Mouse (Mus musculus): ENCODE measurements at regions not wholly inside any gene's neighbourhood (a gene's known extent, or its start where the extent isn't known, plus 50 kb on each side); places are given as distances from the start of the nearest gene placed in this dataset.
A peak's percentile ranks its signal among the peaks of the same experiment; 100 is the strongest.

DNA sequence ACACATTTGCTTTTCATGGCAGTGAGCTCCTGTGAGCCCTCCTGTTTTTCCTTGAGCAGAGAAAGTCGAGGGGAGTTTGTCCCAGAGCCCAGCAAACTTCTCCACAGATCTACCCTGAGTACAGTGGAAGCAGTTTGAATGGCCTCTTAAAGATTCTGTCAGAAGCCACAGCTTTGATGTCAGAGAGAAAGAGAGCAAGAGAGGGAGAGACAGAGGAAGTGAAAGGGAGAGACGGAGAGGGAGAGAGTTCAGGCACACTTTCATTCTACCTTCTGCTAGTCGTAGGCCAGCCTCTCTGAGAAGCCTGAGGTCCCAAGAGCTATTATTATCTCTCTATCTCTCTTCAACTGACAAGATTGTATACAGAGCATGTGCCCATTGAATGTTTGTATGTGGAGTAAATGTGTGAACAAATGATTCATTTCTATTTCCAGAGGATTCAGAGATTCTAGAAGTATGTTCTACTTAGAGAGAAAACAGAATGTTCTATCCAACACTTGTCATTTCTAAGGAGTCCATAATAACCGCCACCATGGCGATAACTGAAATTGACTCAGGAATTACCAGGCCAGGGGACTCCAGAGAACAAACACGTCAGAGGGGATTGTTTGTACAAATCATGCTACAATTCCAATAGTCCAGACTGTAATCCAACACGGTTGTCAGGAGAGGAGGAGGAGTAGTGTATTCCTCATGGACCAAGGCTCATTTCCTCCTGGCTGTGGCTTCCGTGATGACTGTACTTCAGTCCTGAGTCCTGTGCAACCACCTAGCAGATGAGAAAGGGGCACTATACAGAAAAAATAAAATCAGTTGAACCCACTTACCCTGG lies 183.6 kb upstream of the Sesn3 start:
- ATAC-seq (ENCODE audit: insufficient read depth, low read depth) = no peak
- Histone ChIP-seq H3K27me3 (ENCODE audit: control insufficient read depth, insufficient read depth, low read length) (no peaks in the 10 kb centered on the region), H3K4me1 (ENCODE audit: control insufficient read depth, insufficient read depth) (peaks cover 11% of the 10 kb centered on the region; the same call in 1 of the 2 replicates), H3K27ac (ENCODE audit: low read depth) (no peak overlapping the region), H3K4me2 (ENCODE audit: low read depth, low read length) (no peak overlapping the region), H3K9me3 (replicated peaks; ENCODE audit: control insufficient read depth, low read length) (no peaks in the 10 kb centered on the region), H3K4me3 (ENCODE audit: low read depth, low read length) (no peak overlapping the region), H3K9ac (replicated peaks; ENCODE audit: low read depth, low read length) (no peak overlapping the region), H3K36me3 (replicated peaks; ENCODE audit: control insufficient read depth, insufficient read depth, low read length) (no peaks in the 10 kb centered on the region)
- no peak for TF ChIP-seq CTCF (IDR thresholded peaks at IDR 0.05; ENCODE audit: low read depth)
- TF ChIP-seq EP300 (IDR thresholded peaks at IDR 0.05; ENCODE audit: low read depth) = no peak
- no peak for DNase-seq (ENCODE audit: low spot score)
- WGBS = 62% methylated on average over 8 of the region's 8 CpGs

DNA sequence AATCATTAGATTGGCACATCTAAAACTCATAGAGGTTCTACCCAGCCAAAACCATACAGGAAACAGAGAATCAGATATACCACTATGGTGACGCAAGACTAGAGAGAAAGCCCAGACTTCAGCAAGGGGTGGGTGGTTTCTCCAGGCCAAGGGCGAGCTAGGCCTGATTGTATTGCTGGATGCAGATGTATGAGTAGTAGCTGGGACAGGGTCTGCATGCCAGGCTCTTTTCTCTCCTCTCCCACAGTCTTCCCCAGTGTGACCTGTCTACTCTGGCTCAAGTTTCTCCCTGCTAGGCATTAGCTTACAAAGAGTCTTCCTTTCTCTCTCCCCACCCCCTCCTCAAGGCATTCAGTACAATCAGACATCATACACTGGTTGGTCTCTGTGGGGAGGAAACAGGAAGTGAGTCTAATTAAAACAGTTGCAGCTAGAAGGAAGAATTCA lies 181.8 kb upstream of the Sesn3 start:
- ATAC-seq (ENCODE audit: insufficient read depth, low read depth) = no peak
- WGBS = 56% methylated on average over 2 of the region's 2 CpGs

DNA sequence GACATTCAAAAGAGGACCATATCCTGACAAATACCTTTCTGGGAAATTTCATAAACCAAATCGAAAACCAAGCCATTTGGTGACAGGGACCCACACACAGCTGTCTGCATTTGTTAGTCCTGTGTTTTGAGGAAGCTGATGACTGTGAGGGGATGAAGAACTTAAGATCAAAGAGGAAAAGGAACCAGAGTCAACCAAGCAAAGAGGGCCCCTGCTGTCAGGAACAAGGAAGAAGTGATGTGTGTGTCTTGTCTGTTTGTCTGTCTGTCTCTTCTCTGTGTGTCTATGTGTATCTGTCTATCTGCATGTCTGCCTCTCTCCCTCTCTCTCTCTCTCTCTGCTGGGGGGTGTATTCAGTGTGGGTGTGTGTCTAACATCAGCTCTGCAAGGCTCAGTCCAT lies 171.3 kb upstream of the Sesn3 start:
- ATAC-seq (ENCODE audit: insufficient read depth, low read depth) = no peak
- Histone ChIP-seq H3K9ac (replicated peaks; ENCODE audit: low read depth, low read length) (no peak overlapping the region), H3K4me2 (ENCODE audit: low read depth, low read length) (no peak overlapping the region), H3K27ac (ENCODE audit: low read depth) (no peak overlapping the region), H3K4me3 (ENCODE audit: low read depth, low read length) (no peak overlapping the region), H3K36me3 (replicated peaks; ENCODE audit: control insufficient read depth, insufficient read depth, low read length) (no peaks in the 10 kb centered on the region), H3K27me3 (ENCODE audit: control insufficient read depth, insufficient read depth, low read length) (no peaks in the 10 kb centered on the region), H3K4me1 (ENCODE audit: control insufficient read depth, insufficient read depth) (no peaks in the 10 kb centered on the region), H3K9me3 (replicated peaks; ENCODE audit: control insufficient read depth, low read length) (no peaks in the 10 kb centered on the region)
- 85% methylated on average over 1 of the region's 1 CpGs for WGBS
- no peak for DNase-seq (ENCODE audit: low spot score)
- TF ChIP-seq EP300 (IDR thresholded peaks at IDR 0.05; ENCODE audit: low read depth) (no peak), CTCF (IDR thresholded peaks at IDR 0.05; ENCODE audit: low read depth) (no peak)

More for the DNA sequence above, 181.8 kb upstream of the Sesn3 start:
- Histone ChIP-seq H3K4me3 (ENCODE audit: low read depth, low read length) (no peak overlapping the region), H3K36me3 (replicated peaks; ENCODE audit: control insufficient read depth, insufficient read depth, low read length) (no peaks in the 10 kb centered on the region), H3K27ac (ENCODE audit: low read depth) (no peak overlapping the region), H3K4me2 (ENCODE audit: low read depth, low read length) (no peak overlapping the region), H3K27me3 (ENCODE audit: control insufficient read depth, insufficient read depth, low read length) (no peaks in the 10 kb centered on the region), H3K4me1 (ENCODE audit: control insufficient read depth, insufficient read depth) (peaks cover 11% of the 10 kb centered on the region; the same call in 1 of the 2 replicates), H3K9ac (replicated peaks; ENCODE audit: low read depth, low read length) (no peak overlapping the region), H3K9me3 (replicated peaks; ENCODE audit: control insufficient read depth, low read length) (no peaks in the 10 kb centered on the region)
- TF ChIP-seq CTCF (IDR thresholded peaks at IDR 0.05; ENCODE audit: low read depth) (no peak), EP300 (IDR thresholded peaks at IDR 0.05; ENCODE audit: low read depth) (no peak)
- peak; percentile 38 for DNase-seq (ENCODE audit: low spot score)

DNA sequence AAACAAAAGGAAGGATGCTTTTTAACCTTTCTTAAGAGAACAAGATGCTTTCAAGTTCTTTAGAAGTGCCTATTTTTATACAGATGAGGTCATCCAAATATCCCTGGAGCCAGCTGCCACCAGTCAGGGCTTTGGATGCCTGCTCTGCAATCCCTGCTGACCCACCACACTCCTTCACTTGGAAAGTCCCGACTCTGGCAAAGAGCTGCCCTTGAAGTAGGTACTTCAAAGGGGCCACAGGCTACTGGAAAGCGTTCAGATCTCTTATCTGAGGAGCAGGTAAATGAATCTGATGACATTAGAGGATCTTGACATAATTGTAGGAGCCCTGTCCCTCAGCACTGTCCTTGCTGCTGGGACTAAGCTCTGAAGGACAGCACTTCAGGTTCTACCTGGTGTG lies 169.9 kb upstream of the Sesn3 start:
- no peaks in the 10 kb centered on the region for H3K9me3 ChIP-seq (replicated peaks; ENCODE audit: control insufficient read depth, low read length)
- no peaks in the 10 kb centered on the region for H3K27me3 ChIP-seq (ENCODE audit: control insufficient read depth, insufficient read depth, low read length)
- ATAC-seq (ENCODE audit: insufficient read depth, low read depth) (peak; percentile 49; the same call in 1 of the 2 replicates), DNase-seq (ENCODE audit: low spot score) (peak; percentile 34)
- TF ChIP-seq EP300 (IDR thresholded peaks at IDR 0.05; ENCODE audit: low read depth) (no peak), CTCF (IDR thresholded peaks at IDR 0.05; ENCODE audit: low read depth) (no peak)
- H3K4me3 ChIP-seq (ENCODE audit: low read depth, low read length) = no peak overlapping the region
- no peak overlapping the region for H3K27ac ChIP-seq (ENCODE audit: low read depth)
- H3K4me2 ChIP-seq (ENCODE audit: low read depth, low read length) = no peak overlapping the region
- no peaks in the 10 kb centered on the region for H3K36me3 ChIP-seq (replicated peaks; ENCODE audit: control insufficient read depth, insufficient read depth, low read length)
- WGBS = 13% methylated on average over 2 of the region's 2 CpGs
- no peak overlapping the region for H3K9ac ChIP-seq (replicated peaks; ENCODE audit: low read depth, low read length)
- no peaks in the 10 kb centered on the region for H3K4me1 ChIP-seq (ENCODE audit: control insufficient read depth, insufficient read depth)

DNA sequence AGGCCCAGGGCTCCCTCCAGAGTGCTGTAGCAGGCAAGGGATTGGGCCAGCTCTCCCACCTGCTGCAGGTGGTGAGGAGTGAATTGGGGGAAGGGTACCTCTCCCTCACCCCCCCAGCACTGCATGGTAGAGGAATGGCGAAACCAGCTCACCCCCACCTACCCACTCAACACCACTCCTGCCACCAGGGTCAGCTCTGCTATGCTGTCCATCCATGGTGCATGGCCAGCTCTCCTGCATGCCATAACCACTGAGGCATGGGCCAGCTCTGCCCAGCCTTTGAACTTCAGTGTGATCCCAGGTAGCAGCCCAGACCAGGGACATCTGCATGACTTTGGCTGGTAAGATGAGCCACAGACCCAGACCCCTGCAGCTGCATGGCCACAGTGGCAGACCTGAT lies 168.5 kb upstream of the Sesn3 start:
- WGBS = 80% methylated on average over 1 of the region's 1 CpGs
- H3K9me3 ChIP-seq (replicated peaks; ENCODE audit: control insufficient read depth, low read length) = no peaks in the 10 kb centered on the region
- H3K27me3 ChIP-seq (ENCODE audit: control insufficient read depth, insufficient read depth, low read length) = no peaks in the 10 kb centered on the region
- no peak overlapping the region for H3K27ac ChIP-seq (ENCODE audit: low read depth)
- H3K36me3 ChIP-seq (replicated peaks; ENCODE audit: control insufficient read depth, insufficient read depth, low read length) = no peaks in the 10 kb centered on the region
- ATAC-seq (ENCODE audit: insufficient read depth, low read depth) (no peak), DNase-seq (ENCODE audit: low spot score) (no peak)
- no peaks in the 10 kb centered on the region for H3K4me1 ChIP-seq (ENCODE audit: control insufficient read depth, insufficient read depth)
- no peak overlapping the region for H3K4me3 ChIP-seq (ENCODE audit: low read depth, low read length)
- no peak for TF ChIP-seq EP300 (IDR thresholded peaks at IDR 0.05; ENCODE audit: low read depth)
- TF ChIP-seq CTCF (IDR thresholded peaks at IDR 0.05; ENCODE audit: low read depth) = no peak
- no peak overlapping the region for H3K9ac ChIP-seq (replicated peaks; ENCODE audit: low read depth, low read length)
- H3K4me2 ChIP-seq (ENCODE audit: low read depth, low read length) = no peak overlapping the region
